Mouse (Mus musculus): Measurements from ENCODE around the gene Aim2. TPM values are rescaled to one million over a fixed set of nuclear protein-coding genes. Genes with fewer than 3 reads are reported as not detected.

Aim2 gene
- polyA plus RNA-seq, 1 experiment from 2014 or later = 1.4 TPM

Other genes starting within 250 kb of the Aim2 start
- not detected in 2 replicates for gene Olfr1408, start 213.5 kb upstream of the Aim2 start, polyA plus RNA-seq (2014; fragmentation: Nextera tagmentation; extraction: Ambion mirVana)
- not detected in 2 replicates for gene Olfr1406, start 160.2 kb upstream of the Aim2 start, polyA plus RNA-seq (2014; fragmentation: Nextera tagmentation; extraction: Ambion mirVana)
- gene Olfr218, start 153.1 kb upstream of the Aim2 start, polyA plus RNA-seq (2014; fragmentation: Nextera tagmentation; extraction: Ambion mirVana) = not detected in 2 replicates
- gene Olfr1404, start 138.5 kb upstream of the Aim2 start, polyA plus RNA-seq (2014; fragmentation: Nextera tagmentation; extraction: Ambion mirVana) = not detected in 2 replicates
- gene Fcer1a, start 123.7 kb upstream of the Aim2 start, polyA plus RNA-seq (2014; fragmentation: Nextera tagmentation; extraction: Ambion mirVana) = not detected in 2 replicates
- gene Olfr418, start 84.9 kb upstream of the Aim2 start, polyA plus RNA-seq (2014; fragmentation: Nextera tagmentation; extraction: Ambion mirVana) = not detected in 2 replicates
- gene Mptx2, start 73.1 kb upstream of the Aim2 start, polyA plus RNA-seq (2014; fragmentation: Nextera tagmentation; extraction: Ambion mirVana) = not detected in 2 replicates
- gene Ackr1, start 17.1 kb upstream of the Aim2 start, polyA plus RNA-seq (2014; fragmentation: Nextera tagmentation; extraction: Ambion mirVana) = 23.4 and 24.0 TPM in 2 replicates
- gene Cadm3, start 16.8 kb downstream of the Aim2 start, polyA plus RNA-seq (2014; fragmentation: Nextera tagmentation; extraction: Ambion mirVana) = 138 and 157 TPM in 2 replicates
- 0.20 TPM in 1 of 2 replicates, not detected in the other for gene Ifi206, start 140.2 kb downstream of the Aim2 start, polyA plus RNA-seq (2014; fragmentation: Nextera tagmentation; extraction: Ambion mirVana)
- gene Ifi214, start 185.1 kb downstream of the Aim2 start, polyA plus RNA-seq (2014; fragmentation: Nextera tagmentation; extraction: Ambion mirVana) = not detected in 2 replicates
- 0.07 TPM in 1 of 2 replicates, not detected in the other for gene Ifi213, start 248.4 kb downstream of the Aim2 start, polyA plus RNA-seq (2014; fragmentation: Nextera tagmentation; extraction: Ambion mirVana)

Measured in hindbrain, embryonic 14.5 days (tissue).